Mouse (Mus musculus) neutrophil, adult 83 days (primary cell): ENCODE results near the gene Abcg4. TPM values are rescaled to one million over a fixed set of nuclear protein-coding genes. Genes with fewer than 3 reads are reported as not detected.

ENCODE experiments used
- total RNA-seq, 2 experiments: library from RNA; stranded (reverse); gene quantifications; one replicate each; pipeline ENCODE4 v1.2.4; 2023

Gene Abcg4
- total RNA-seq, result 10 to 100 TPM; 11.0 to 18.8 TPM

GRCm38 (mm10) chr9:44288076-44288958 lies at the start of gene Abcg4:
Abcg4 (minus strand) TSS chr9:44288615.

GRCm38 (mm10) chr9:44334396-44335330 lies 46.2 kb upstream of the Abcg4 start, which contains the start of gene H2afx:
H2afx (plus strand) TSS chr9:44334694.

GRCm38 (mm10) chr9:44325768-44326370 lies 37.5 kb upstream of the Abcg4 start, which contains the start of gene Dpagt1:
Dpagt1 (plus strand) TSS chr9:44326019.

GRCm38 (mm10) chr9:44319887-44320798 lies 31.7 kb upstream of the Abcg4 start, which contains the start of gene C2cd2l:
C2cd2l (minus strand) TSS chr9:44320285.

GRCm38 (mm10) chr9:44305466-44306079 lies 17.2 kb upstream of the Abcg4 start, which contains the start of gene Hinfp:
Hinfp (minus strand) TSS chr9:44305671.

GRCm38 (mm10) chr9:44268432-44268831 lies 20.0 kb downstream of the Abcg4 start, which contains the start of gene Nlrx1:
Nlrx1 (minus strand) TSS chr9:44268599.

GRCm38 (mm10) chr9:44251314-44251713 lies 37.1 kb downstream of the Abcg4 start, which contains the start of gene Pdzd3:
Pdzd3 (minus strand) TSS chr9:44251471.

GRCm38 (mm10) chr9:44240399-44240798 lies 48.0 kb downstream of the Abcg4 start, which contains the start of gene Ccdc153:
Ccdc153 (plus strand) TSS chr9:44240676.

GRCm38 (mm10) chr9:44233802-44234478 lies 54.5 kb downstream of the Abcg4 start, which contains the start of gene Cbl:
Cbl (minus strand) TSS chr9:44234049.

Other genes starting within 250 kb of the Abcg4 start
- gene Thy1, start 245.2 kb downstream of the Abcg4 start, total RNA-seq, result 1 to 10 TPM; 2.3 to 3.4 TPM
- gene Usp2, start 221.6 kb downstream of the Abcg4 start, total RNA-seq, result 1 to 10 TPM; 5.0 to 6.8 TPM
- gene Mfrp, start 186.9 kb downstream of the Abcg4 start, total RNA-seq, result under 1 TPM; 0.20 to 0.40 TPM
- gene C1qtnf5, start 181.4 kb downstream of the Abcg4 start, total RNA-seq, result not detected
- gene Gm49380, start 175.1 kb downstream of the Abcg4 start, total RNA-seq, result not detected
- 10 to 100 TPM; 38.7 to 39.3 TPM for gene Rnf26, start 175.1 kb downstream of the Abcg4 start, total RNA-seq
- gene Mcam, start 154.1 kb downstream of the Abcg4 start, total RNA-seq, result 1 to 10 TPM; 3.6 to 3.7 TPM
- 100 to 1,000 TPM; 197 to 219 TPM for gene Cbl, start 54.6 kb downstream of the Abcg4 start, total RNA-seq
- not detected for gene Ccdc153, start 47.9 kb downstream of the Abcg4 start, total RNA-seq
- 1 to 10 TPM; 1.9 to 2.4 TPM for gene Pdzd3, start 37.1 kb downstream of the Abcg4 start, total RNA-seq
- gene Nlrx1, start 20.0 kb downstream of the Abcg4 start, total RNA-seq, result 10 to 100 TPM; 62.6 to 64.4 TPM
- 10 to 100 TPM; 23.4 to 31.4 TPM for gene Hinfp, start 17.1 kb upstream of the Abcg4 start, total RNA-seq
- gene C2cd2l, start 31.7 kb upstream of the Abcg4 start, total RNA-seq, result 10 to 100 TPM; 17.8 to 22.2 TPM
- 10 to 100 TPM; 17.1 to 17.2 TPM for gene Dpagt1, start 37.4 kb upstream of the Abcg4 start, total RNA-seq
- 100 to 1,000 TPM; 314 to 338 TPM for gene H2afx, start 46.1 kb upstream of the Abcg4 start, total RNA-seq
- gene Hmbs, start 55.6 kb upstream of the Abcg4 start, total RNA-seq, result 100 to 1,000 TPM in 1 of 2 experiments, 10 to 100 TPM in 1; 82.1 to 130 TPM
- 10 to 100 TPM; 31.9 to 32.4 TPM for gene Vps11, start 73.1 kb upstream of the Abcg4 start, total RNA-seq
- 10 to 100 TPM; 53.9 to 60.6 TPM for gene Hyou1, start 90.9 kb upstream of the Abcg4 start, total RNA-seq
- 10 to 100 TPM; 10.2 to 13.4 TPM for gene Slc37a4, start 108.2 kb upstream of the Abcg4 start, total RNA-seq
- gene Rps25, start 118.5 kb upstream of the Abcg4 start, total RNA-seq, result 1,000 to 10,000 TPM; 1,077 to 1,135 TPM
- 10 to 100 TPM; 46.4 to 47.3 TPM for gene Trappc4, start 119.0 kb upstream of the Abcg4 start, total RNA-seq
- 10 to 100 TPM; 26.4 to 27.0 TPM for gene Ccdc84, start 130.0 kb upstream of the Abcg4 start, total RNA-seq
- not detected for gene Foxr1, start 152.5 kb upstream of the Abcg4 start, total RNA-seq
- not detected for gene Upk2, start 166.4 kb upstream of the Abcg4 start, total RNA-seq
- gene Bcl9l, start 194.2 kb upstream of the Abcg4 start, total RNA-seq, result 1 to 10 TPM; 8.0 to 9.3 TPM